Mouse (Mus musculus) CH12.LX (cell line): Measurements from ENCODE around the gene Tlr2.
"Not testable (repeated sequence)": the region's sequence is repeated elsewhere in the genome, so short reads cannot be mapped to it uniquely, and the experiment has no call there.

Source experiments
- CTCF ChIP-seq, 2 experiments: IDR thresholded peaks in 1 of 2; conservative IDR thresholded peaks in 1 of 2; 2 replicates each; pipeline ENCODE4 v1.5.1; 2011 to 2012; ENCODE audit warnings: low read depth in 2 of 2, low read length in 2 of 2, improper control_type of control experiment in 1 of 2, inconsistent platforms in 1 of 2, mild to moderate bottlenecking in 1 of 2, moderate library complexity in 1 of 2
- HCFC1 ChIP-seq: IDR thresholded peaks from 2 replicates; pipeline ENCODE4 v1.6.1; 2012; ENCODE audit warnings: low read depth, mild to moderate bottlenecking, inconsistent platforms, low read length, improper control_type of control experiment
- KAT2A ChIP-seq: IDR thresholded peaks from 2 replicates; pipeline ENCODE4 v1.6.1; 2012; ENCODE audit warnings: low read length, improper control_type of control experiment, inconsistent platforms; ENCODE audit not compliant: insufficient replicate concordance
- POLR2A ChIP-seq: IDR thresholded peaks from 2 replicates; pipeline ENCODE4 v1.6.1; 2011; ENCODE audit warnings: low read depth, mild to moderate bottlenecking, improper control_type of control experiment, low read length
- RAD21 ChIP-seq: IDR thresholded peaks from 2 replicates; pipeline ENCODE4 v1.6.1; 2011; ENCODE audit warnings: low read depth, mild to moderate bottlenecking, low read length, improper control_type of control experiment, moderate library complexity

DNA sequence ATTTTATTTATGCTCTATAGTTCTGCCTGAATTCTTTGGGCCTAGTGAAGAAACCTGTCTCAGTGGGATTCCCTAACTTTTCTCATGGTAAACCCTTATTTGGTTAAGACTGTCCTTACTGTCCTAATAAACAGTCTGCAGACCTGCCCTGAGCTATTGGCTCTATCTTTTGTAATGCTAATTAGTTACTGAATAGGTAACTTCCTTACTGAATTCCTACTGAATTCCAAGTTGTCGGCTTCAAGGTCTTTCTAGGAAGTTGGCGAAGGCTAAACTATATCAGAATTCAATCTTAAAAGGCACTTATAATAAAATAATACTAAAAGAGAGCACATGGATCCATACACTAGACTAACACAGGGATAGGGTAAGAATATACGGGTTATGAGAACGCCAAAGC lies 30.4 kb upstream of the Tlr2 start:
- TF ChIP-seq HCFC1; KAT2A; CTCF (conservative IDR thresholded peaks at IDR 0.05 in 1 of 2, IDR thresholded peaks at IDR 0.05 in 1 of 2; ENCODE audit: low read depth in 2 of 2, low read length in 2 of 2); POLR2A; RAD21: not testable (repeated sequence)
